Mouse (Mus musculus): ENCODE results near the gene Nos1ap. TPM values are rescaled to one million over a fixed set of nuclear protein-coding genes. Genes with fewer than 3 reads are reported as not detected.

Gene Nos1ap
- polyA plus RNA-seq, 1 experiment from 2014 or later, result 11.1 TPM

DNA sequence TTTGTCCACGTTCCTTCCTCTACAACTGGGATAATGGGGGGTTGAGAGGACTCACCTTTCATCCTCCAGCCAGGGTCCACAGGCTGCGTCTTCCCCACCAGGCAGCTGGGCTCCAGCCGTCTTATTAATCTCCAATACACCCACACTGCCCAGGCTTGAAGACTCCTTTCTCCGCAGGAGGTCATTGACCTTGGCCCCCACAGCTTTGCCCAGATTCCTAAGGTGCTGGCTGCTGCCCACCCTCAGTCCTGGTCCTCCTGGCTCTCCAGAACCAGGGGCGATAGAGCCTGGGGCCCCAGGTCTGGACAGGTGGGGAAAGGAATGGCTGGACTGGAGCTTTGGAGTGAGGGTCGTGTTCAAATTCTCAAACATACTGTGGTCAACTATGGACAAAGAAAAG lies 287.2 kb downstream of the Nos1ap start:
- no peaks in the 10 kb centered on the region for H3K36me3 ChIP-seq

GRCm38 (mm10) chr1:170301686-170302085 lies 288.0 kb downstream of the Nos1ap start:
- Histone ChIP-seq H3K4me1 (replicated peaks) (no peaks in the 10 kb centered on the region), H3K27me3 (replicated peaks) (no peaks in the 10 kb centered on the region), H3K4me2 (replicated peaks) (no peak overlapping the region), H3K36me3 (no peaks in the 10 kb centered on the region), H3K4me3 (replicated peaks) (no peak overlapping the region), H3K9ac (no peak overlapping the region), H3K27ac (no peak overlapping the region), H3K9me3 (no peaks in the 10 kb centered on the region)
- 92% methylated on average over 9 of the region's 9 CpGs for WGBS
- ATAC-seq, result no peak

More for the DNA sequence above, 287.2 kb downstream of the Nos1ap start:
- Histone ChIP-seq H3K27me3 (replicated peaks) (no peaks in the 10 kb centered on the region), H3K4me1 (replicated peaks) (no peaks in the 10 kb centered on the region), H3K4me3 (replicated peaks) (no peak overlapping the region), H3K27ac (no peak overlapping the region), H3K9me3 (no peaks in the 10 kb centered on the region), H3K9ac (no peak overlapping the region), H3K4me2 (replicated peaks) (no peak overlapping the region)
- ATAC-seq, result no peak
- 83% methylated on average over 6 of the region's 6 CpGs for WGBS

DNA sequence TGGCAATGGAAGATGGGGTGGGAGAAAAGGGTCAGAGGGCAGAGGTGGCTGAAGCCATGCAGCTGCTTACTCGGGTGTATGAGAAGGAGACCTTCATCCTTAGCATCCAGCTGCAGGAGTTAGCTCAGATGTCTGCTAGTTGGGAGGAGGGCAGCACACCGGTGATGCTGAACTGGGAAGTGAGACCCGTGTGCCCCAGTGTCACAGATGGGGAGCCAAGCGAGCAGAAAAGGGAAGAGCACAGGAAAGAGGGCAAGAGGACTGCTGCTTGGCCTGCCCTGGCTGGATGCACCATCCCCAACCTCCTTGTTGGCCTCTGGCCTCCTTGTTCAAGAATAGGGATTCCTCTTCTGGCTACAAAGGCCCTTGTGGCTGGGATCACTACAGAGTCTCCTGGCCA lies 290.2 kb downstream of the Nos1ap start:
- H3K27me3 ChIP-seq (replicated peaks), result no peaks in the 10 kb centered on the region
- WGBS, result 70% methylated on average over 4 of the region's 4 CpGs
- H3K4me3 ChIP-seq (replicated peaks), result no peak overlapping the region
- H3K9me3 ChIP-seq, result no peaks in the 10 kb centered on the region
- ATAC-seq, result no peak
- H3K4me2 ChIP-seq (replicated peaks), result no peak overlapping the region
- no peaks in the 10 kb centered on the region for H3K36me3 ChIP-seq
- no peak overlapping the region for H3K9ac ChIP-seq
- H3K4me1 ChIP-seq (replicated peaks), result no peaks in the 10 kb centered on the region
- no peak overlapping the region for H3K27ac ChIP-seq

GRCm38 (mm10) chr1:170294786-170295570 lies 294.7 kb downstream of the Nos1ap start:
- Histone ChIP-seq H3K27ac (no peak overlapping the region), H3K9me3 (no peaks in the 10 kb centered on the region), H3K36me3 (no peaks in the 10 kb centered on the region), H3K9ac (no peak overlapping the region), H3K4me3 (replicated peaks) (no peak overlapping the region), H3K4me2 (replicated peaks) (no peak overlapping the region), H3K4me1 (replicated peaks) (no peaks in the 10 kb centered on the region), H3K27me3 (replicated peaks) (no peaks in the 10 kb centered on the region)
- 72% methylated on average over 15 of the region's 15 CpGs for WGBS
- ATAC-seq, result no peak

GRCm38 (mm10) chr1:170293257-170293656 lies 296.4 kb downstream of the Nos1ap start:
- H3K4me3 ChIP-seq (replicated peaks), result no peak overlapping the region

DNA sequence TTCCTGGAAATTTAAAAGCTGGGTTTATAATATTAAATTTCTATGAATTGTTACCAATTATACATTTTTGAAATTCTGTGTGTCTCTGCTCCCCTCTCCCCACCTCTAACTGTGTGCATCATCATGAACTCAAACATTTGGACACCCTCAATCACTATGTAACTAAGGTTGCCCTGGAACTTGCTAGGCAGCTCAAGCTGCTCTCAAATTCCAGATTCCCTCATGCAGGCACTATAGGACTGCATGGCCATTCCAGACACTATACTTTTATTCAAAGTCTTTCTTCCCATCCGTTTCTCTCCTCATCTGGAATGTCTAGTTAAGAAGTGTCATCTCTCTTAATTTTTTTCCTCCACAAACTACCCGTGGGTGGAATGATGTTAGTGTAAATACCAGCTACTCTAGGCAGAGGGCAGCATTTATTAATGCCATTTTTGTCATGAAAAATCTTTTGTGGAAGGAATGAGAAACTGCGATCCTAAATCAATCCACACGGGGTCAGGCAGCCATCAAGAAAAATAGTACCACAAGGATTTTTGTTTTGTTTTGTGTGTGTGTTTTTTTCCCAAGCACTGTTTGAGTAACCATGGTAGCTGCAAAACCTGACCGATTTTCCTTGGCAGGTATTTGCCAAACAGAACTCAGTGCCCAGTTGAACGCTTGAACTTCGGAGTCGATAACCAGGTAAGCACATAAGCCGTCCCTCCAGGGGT lies 297.3 kb downstream of the Nos1ap start:
- H3K4me3 ChIP-seq (replicated peaks), result no peak overlapping the region
- ATAC-seq, result no peak
- 35% methylated on average over 9 of the region's 9 CpGs for WGBS
- no peaks in the 10 kb centered on the region for H3K9me3 ChIP-seq
- no peaks in the 10 kb centered on the region for H3K36me3 ChIP-seq
- no peaks in the 10 kb centered on the region for H3K4me1 ChIP-seq (replicated peaks)
- H3K4me2 ChIP-seq (replicated peaks), result no peak overlapping the region
- H3K27me3 ChIP-seq (replicated peaks), result no peaks in the 10 kb centered on the region
- H3K9ac ChIP-seq, result no peak overlapping the region
- no peak overlapping the region for H3K27ac ChIP-seq

More at GRCm38 (mm10) chr1:170293257-170293656, 296.4 kb downstream of the Nos1ap start:
- H3K4me1 ChIP-seq (replicated peaks), result no peaks in the 10 kb centered on the region
- H3K9me3 ChIP-seq, result no peaks in the 10 kb centered on the region
- H3K9ac ChIP-seq, result no peak overlapping the region
- H3K4me2 ChIP-seq (replicated peaks), result no peak overlapping the region
- ATAC-seq, result no peak
- WGBS, result 79% methylated on average over 5 of the region's 5 CpGs
- H3K36me3 ChIP-seq, result no peaks in the 10 kb centered on the region
- no peak overlapping the region for H3K27ac ChIP-seq
- no peaks in the 10 kb centered on the region for H3K27me3 ChIP-seq (replicated peaks)

DNA sequence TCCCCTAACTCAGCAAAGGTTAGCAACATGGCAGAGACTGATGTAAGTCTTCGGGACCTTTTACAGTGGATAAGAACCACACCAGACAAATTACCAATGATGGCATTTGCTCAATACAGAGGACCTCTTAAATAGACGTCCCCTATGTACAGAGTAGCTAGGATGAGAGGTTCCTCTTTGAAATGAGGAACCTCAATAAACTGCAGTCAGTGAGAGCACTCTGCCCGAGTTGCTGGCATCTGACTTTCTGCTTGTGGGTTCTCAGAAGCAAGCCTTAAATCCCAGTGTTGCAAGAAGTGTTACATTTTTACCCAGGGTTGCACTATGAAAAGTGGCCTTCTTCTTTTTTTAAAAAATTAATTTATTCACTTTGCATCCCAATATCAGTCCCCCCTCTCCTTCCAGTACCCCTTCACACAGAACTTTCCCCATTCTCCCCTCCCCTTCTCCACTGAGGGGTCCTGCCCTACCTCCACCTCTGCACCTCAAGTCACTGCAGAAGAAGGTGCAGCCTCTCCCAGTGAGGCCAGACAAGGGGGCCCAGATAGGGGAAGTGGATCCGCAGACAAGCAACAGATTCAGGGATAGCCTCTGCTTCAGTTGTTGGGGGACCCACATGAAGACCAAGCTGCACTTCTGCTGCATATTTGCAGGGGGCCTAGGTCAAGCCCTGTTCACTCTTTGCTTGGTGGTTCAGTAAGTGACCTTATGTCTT lies 307.1 kb downstream of the Nos1ap start:
- no peak for ATAC-seq
- Histone ChIP-seq H3K9ac (no peak overlapping the region), H3K27ac (no peak overlapping the region), H3K9me3 (no peaks in the 10 kb centered on the region), H3K4me2 (replicated peaks) (no peak overlapping the region), H3K4me1 (replicated peaks) (no peaks in the 10 kb centered on the region), H3K27me3 (replicated peaks) (no peaks in the 10 kb centered on the region), H3K36me3 (no peaks in the 10 kb centered on the region), H3K4me3 (replicated peaks) (no peak overlapping the region)
- 69% methylated on average over 4 of the region's 4 CpGs for WGBS

GRCm38 (mm10) chr1:170277016-170277415 lies 312.6 kb downstream of the Nos1ap start, which contains the start of gene Sh2d1b1:
TSS of gene Sh2d1b1 (plus strand) at chr1:170277320.
- H3K9ac ChIP-seq, result no peak within 1 kb of the TSS
- ATAC-seq, result no peak
- H3K27ac ChIP-seq, result no peak within 1 kb of the TSS
- H3K36me3 ChIP-seq, result no peaks in the 10 kb centered on the region
- WGBS, result 60% methylated on average over 3 of the region's 3 CpGs
- no peaks in the 10 kb centered on the region for H3K27me3 ChIP-seq (replicated peaks)
- no peaks in the 10 kb centered on the region for H3K9me3 ChIP-seq
- H3K4me3 ChIP-seq (replicated peaks), result no peak within 1 kb of the TSS
- H3K4me2 ChIP-seq (replicated peaks), result no peak within 1 kb of the TSS
- no peaks in the 10 kb centered on the region for H3K4me1 ChIP-seq (replicated peaks)

DNA sequence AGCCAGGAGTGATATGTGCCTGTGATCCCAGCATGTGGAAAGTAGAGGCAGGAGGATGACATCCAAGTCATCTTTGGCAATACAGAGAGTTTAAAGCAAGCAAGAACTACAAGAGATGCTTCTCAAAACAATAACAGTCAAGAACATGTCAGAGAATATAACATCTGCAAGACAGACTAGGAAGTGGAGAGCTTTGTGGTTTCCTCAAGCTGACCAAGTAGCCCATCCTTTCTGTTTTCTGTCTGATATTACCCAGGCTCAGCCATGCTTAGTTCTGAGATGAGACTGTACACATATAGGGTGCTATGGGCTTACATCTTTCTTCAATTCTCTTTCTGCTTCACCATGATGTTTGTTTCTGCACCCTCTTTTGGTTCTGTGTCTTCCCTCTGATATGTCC lies 316.4 kb downstream of the Nos1ap start:
- H3K9me3 ChIP-seq, result no peaks in the 10 kb centered on the region
- H3K36me3 ChIP-seq, result no peaks in the 10 kb centered on the region
- no peak overlapping the region for H3K9ac ChIP-seq
- H3K27me3 ChIP-seq (replicated peaks), result no peaks in the 10 kb centered on the region
- no peak overlapping the region for H3K4me2 ChIP-seq (replicated peaks)
- H3K4me1 ChIP-seq (replicated peaks), result no peaks in the 10 kb centered on the region
- ATAC-seq, result no peak
- H3K27ac ChIP-seq, result no peak overlapping the region
- H3K4me3 ChIP-seq (replicated peaks), result no peak overlapping the region

GRCm38 (mm10) chr1:170270696-170271095 lies 319.0 kb downstream of the Nos1ap start:
- no peaks in the 10 kb centered on the region for H3K36me3 ChIP-seq
- no peak overlapping the region for H3K27ac ChIP-seq
- no peak overlapping the region for H3K4me3 ChIP-seq (replicated peaks)
- H3K9ac ChIP-seq, result no peak overlapping the region
- no peaks in the 10 kb centered on the region for H3K4me1 ChIP-seq (replicated peaks)
- no peaks in the 10 kb centered on the region for H3K9me3 ChIP-seq
- ATAC-seq, result no peak
- WGBS, result 86% methylated on average over 4 of the region's 4 CpGs
- H3K27me3 ChIP-seq (replicated peaks), result no peaks in the 10 kb centered on the region
- no peak overlapping the region for H3K4me2 ChIP-seq (replicated peaks)

DNA sequence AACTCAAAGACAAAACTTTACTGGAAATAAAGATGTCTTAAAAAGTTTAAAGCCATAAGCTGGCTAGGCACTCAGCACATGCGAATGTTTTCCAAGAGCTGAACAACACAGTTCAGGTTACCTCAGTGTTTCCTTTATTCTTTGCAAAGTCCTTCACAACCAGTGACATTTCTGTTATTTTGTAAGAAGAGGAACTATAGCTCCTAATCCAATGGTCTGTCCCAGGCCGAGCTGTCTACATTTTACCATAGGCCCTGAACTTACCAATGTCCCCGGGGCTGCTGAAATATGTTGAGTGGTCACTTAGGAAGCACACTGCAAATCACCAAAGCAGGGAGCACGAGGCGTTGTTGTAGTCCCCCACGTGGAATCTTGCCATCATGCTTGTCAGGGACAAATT lies 319.4 kb downstream of the Nos1ap start:
- H3K4me3 ChIP-seq (replicated peaks), result no peak overlapping the region
- no peaks in the 10 kb centered on the region for H3K36me3 ChIP-seq
- H3K27ac ChIP-seq, result no peak overlapping the region
- H3K4me2 ChIP-seq (replicated peaks), result no peak overlapping the region
- WGBS, result 80% methylated on average over 6 of the region's 6 CpGs
- H3K9ac ChIP-seq, result no peak overlapping the region
- H3K27me3 ChIP-seq (replicated peaks), result no peaks in the 10 kb centered on the region
- H3K9me3 ChIP-seq, result no peaks in the 10 kb centered on the region
- H3K4me1 ChIP-seq (replicated peaks), result no peaks in the 10 kb centered on the region
- ATAC-seq, result no peak

DNA sequence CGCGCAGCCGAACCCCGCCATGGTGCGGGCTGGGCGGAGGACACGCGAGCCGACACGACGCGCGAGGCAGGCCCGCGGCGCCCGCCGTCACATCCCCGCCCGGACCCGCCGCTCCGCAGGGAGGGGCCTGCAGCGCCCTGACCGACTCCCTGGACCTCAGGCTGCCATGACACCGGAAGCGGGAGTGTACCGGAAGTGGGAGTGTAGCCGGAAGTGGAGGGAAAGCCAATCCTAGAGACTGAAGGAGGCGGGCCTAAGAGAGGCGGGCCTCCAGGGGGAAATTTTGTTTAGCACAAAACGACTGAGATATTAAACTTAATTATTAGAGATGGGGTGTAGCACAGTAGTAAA lies 334.1 kb downstream of the Nos1ap start:
- WGBS, result 14% methylated on average over 30 of the region's 32 CpGs

More for the DNA sequence above, 334.1 kb downstream of the Nos1ap start:
- peak; percentile 100 for ATAC-seq
- Histone ChIP-seq H3K36me3 (no peaks in the 10 kb centered on the region), H3K4me1 (replicated peaks) (no peaks in the 10 kb centered on the region), H3K9ac (peak overlapping the region; percentile 76), H3K4me2 (replicated peaks) (peak overlapping the region; percentile 75), H3K9me3 (no peaks in the 10 kb centered on the region), H3K27ac (no peak overlapping the region), H3K4me3 (replicated peaks) (peak overlapping the region; percentile 65), H3K27me3 (replicated peaks) (no peaks in the 10 kb centered on the region)
